Mouse (Mus musculus): ENCODE data around the gene Gm49387. TPM values are rescaled to one million over a fixed set of nuclear protein-coding genes. Genes with fewer than 3 reads are reported as not detected.

The Gm49387 gene
- polyA plus RNA-seq, 1 experiment: not detected

DNA sequence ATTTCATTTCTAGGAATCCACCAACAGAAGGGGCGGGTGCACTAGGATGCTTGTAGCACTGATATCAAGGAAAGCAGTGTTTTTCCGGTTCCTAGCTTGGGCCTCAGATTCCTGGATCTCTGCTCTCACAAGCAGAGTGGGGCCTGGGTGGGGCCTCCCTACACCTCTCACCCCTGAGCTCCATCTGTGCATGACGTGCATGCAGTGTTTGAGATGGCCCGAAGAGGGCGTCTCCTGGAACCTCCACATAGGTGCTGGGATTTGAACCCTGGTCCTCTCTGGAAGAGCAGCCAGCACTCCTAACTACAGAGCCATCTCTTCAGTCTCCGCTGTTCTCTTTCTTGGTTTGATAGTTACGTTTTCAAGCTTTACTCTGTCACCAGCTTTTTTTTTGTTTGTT lies 85.7 kb downstream of the Gm49387 start:
- TF ChIP-seq CTCF (IDR thresholded peaks at IDR 0.05; ENCODE audit: borderline replicate concordance, extremely low read depth, insufficient read depth, insufficient read length) (no peak), POLR2A (IDR thresholded peaks at IDR 0.05; ENCODE audit: borderline replicate concordance, extremely low read depth, insufficient read depth, insufficient read length, poor library complexity, severe bottlenecking) (no peak)
- no peak for DNase-seq (ENCODE audit: low read depth)

DNA sequence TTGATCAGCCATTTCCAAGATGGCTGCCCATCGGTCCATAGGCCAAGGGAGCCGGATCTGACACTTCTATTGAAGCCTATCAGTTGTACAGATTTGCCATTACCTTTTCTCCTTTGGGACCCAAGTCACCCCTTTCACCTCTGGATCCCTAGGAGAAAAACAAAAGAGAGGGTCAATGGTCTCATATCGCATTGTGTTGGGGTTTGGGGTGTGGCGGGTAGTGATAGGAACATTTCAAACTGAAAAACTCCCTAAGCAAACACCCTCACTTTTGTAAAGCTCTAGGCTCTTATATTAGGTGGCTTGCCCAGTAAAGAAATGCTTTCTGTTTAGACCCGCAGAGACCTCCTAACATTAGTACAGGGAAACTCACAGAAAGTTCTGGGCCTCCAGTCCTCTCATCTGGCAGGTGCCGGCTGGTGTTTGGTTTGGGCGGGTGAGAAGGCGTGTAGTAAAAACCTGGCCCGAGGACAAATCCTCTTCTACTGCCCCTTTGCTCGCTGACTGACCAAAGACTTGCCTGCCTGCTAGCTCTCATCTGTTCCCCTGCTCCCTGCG lies 96.7 kb downstream of the Gm49387 start:
- TF ChIP-seq CTCF (IDR thresholded peaks at IDR 0.05; ENCODE audit: borderline replicate concordance, extremely low read depth, insufficient read depth, insufficient read length) (no peak), POLR2A (IDR thresholded peaks at IDR 0.05; ENCODE audit: borderline replicate concordance, extremely low read depth, insufficient read depth, insufficient read length, poor library complexity, severe bottlenecking) (no peak)
- no peak for DNase-seq (ENCODE audit: low read depth)

DNA sequence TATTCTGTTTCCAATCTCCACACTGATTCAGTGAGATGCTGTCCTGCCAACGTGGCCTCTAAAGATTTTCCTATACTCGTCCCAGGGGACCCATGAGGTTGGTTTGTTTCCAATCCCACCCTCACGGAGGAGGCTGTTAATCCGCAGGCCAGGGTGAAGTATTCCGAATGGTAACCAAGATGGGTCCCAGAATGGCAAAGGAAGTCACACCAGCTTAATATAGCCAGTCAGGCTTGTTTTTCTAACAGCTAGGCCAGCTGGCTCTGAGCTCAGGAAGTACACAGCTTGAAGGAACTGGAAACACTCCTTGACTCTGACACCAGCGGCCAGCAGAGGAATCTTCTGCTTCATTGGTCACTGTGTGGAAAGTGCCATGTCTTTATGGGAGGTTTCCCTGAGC lies 103.4 kb downstream of the Gm49387 start:
- DNase-seq (ENCODE audit: low read depth): peak; percentile 10
- TF ChIP-seq POLR2A (IDR thresholded peaks at IDR 0.05; ENCODE audit: borderline replicate concordance, extremely low read depth, insufficient read depth, insufficient read length, poor library complexity, severe bottlenecking) (no peak), CTCF (IDR thresholded peaks at IDR 0.05; ENCODE audit: borderline replicate concordance, extremely low read depth, insufficient read depth, insufficient read length) (no peak)

DNA sequence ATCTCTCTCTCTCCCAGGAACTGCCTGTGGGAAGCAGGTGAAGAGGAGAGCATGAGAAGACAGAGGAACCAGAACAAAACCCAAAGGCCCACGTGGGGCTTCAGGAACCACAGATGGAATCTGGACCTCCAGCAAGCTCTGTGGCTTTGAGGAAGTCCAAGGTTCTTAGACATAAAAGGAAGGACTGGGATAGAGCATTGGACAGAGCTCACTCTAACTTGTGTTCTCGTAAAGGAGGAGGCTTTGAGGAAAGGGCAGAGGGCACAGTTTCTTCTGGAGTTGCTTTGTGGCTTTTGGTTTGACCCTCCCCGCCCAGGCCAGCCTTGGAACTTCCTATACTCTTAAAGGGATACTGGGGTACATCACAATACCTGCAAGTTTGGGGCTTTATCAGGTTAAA lies 108.0 kb downstream of the Gm49387 start:
- DNase-seq (ENCODE audit: low read depth): no peak
- TF ChIP-seq CTCF (IDR thresholded peaks at IDR 0.05; ENCODE audit: borderline replicate concordance, extremely low read depth, insufficient read depth, insufficient read length): no peak
- TF ChIP-seq POLR2A (IDR thresholded peaks at IDR 0.05; ENCODE audit: borderline replicate concordance, extremely low read depth, insufficient read depth, insufficient read length, poor library complexity, severe bottlenecking): no peak

DNA sequence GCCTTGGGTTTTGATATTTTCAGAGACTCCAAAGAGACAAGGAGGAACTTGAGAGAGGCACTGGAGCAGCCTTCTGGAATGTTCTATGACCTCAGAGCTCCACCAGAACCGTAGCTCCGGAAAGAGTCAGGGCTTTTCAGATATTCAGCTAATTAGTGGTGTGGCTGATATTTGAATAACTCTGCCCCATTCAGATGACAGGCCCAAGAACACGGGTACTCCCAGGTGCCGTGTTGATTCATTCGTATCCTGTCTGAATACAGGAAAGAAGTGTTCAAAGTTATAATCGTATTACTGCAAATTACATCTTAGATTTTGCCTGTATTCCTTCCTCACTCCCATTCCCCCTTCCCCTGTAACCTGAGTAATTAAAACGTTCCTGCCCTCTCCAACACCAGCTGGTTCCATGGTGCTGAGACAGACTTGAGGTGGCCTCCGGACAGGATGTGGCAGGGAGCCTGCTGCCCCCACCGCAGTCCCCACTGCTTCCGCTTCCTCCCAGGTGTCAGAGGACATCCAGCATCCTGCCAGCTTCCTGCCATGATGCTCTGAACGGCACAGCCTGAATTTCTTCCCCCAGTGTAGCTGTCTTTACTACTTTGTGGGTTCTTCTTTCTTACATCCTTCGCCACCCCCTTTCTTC lies 109.1 kb downstream of the Gm49387 start:
- no peak for DNase-seq (ENCODE audit: low read depth)
- TF ChIP-seq CTCF (IDR thresholded peaks at IDR 0.05; ENCODE audit: borderline replicate concordance, extremely low read depth, insufficient read depth, insufficient read length): no peak
- TF ChIP-seq POLR2A (IDR thresholded peaks at IDR 0.05; ENCODE audit: borderline replicate concordance, extremely low read depth, insufficient read depth, insufficient read length, poor library complexity, severe bottlenecking): no peak

DNA sequence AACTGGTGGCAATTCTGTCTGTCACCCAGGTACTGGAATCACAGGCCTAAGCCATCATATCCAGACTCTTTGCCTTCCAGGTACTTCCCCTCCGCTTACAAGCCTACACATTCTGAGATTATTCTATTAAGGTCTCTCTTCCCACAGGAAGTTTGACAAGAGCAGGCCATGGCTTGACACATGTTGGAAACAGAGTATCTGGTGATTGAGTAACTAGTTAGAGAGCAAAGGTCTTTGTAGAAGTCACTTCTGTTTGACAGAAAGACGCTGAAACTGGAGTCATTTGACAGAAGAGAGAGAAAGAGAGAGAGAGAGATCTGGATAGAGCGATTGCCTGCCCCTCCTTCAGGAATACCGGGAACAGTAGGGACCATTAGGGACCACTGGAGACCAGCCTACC lies 109.8 kb downstream of the Gm49387 start:
- TF ChIP-seq CTCF (IDR thresholded peaks at IDR 0.05; ENCODE audit: borderline replicate concordance, extremely low read depth, insufficient read depth, insufficient read length): no peak
- TF ChIP-seq POLR2A (IDR thresholded peaks at IDR 0.05; ENCODE audit: borderline replicate concordance, extremely low read depth, insufficient read depth, insufficient read length, poor library complexity, severe bottlenecking): no peak
- DNase-seq (ENCODE audit: low read depth): no peak

DNA sequence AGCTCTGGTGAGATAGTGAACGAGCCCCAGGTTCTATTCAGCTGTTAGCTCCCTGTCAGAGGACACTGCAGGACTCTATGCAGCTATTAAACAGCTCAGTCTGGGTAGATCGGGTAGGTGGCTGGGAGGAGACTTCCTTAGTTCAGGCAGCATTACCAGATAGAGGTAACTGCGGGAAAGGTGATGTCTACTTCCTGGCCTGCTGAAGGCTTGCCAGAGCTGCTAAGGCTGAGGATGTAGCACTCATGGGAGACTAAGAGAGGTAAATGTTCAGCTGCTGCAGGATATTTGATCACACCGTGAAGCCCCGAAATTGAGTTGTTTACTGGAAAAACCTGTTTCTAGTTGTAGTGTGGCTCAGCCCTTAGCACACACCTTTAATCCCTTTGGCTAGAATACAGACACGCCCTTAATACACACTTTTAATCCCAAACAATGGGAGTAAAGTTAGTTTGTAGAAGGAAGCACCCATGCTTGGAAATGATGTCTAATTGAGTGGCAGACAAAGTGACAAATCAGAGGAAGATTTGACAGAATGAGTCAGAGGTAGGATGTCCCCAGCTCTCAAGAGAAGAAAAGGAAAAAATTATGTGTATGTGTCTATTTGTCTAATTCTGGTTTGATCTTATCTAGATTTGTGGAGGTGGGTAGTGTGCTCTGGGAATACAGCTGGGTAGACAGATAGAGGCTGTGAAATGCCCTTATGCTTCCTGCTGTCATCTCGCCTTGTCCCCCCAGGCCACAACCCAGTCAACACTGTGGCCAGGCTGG lies 115.5 kb downstream of the Gm49387 start:
- DNase-seq (ENCODE audit: low read depth): no peak
- TF ChIP-seq CTCF (IDR thresholded peaks at IDR 0.05; ENCODE audit: borderline replicate concordance, extremely low read depth, insufficient read depth, insufficient read length) (no peak), POLR2A (IDR thresholded peaks at IDR 0.05; ENCODE audit: borderline replicate concordance, extremely low read depth, insufficient read depth, insufficient read length, poor library complexity, severe bottlenecking) (no peak)

DNA sequence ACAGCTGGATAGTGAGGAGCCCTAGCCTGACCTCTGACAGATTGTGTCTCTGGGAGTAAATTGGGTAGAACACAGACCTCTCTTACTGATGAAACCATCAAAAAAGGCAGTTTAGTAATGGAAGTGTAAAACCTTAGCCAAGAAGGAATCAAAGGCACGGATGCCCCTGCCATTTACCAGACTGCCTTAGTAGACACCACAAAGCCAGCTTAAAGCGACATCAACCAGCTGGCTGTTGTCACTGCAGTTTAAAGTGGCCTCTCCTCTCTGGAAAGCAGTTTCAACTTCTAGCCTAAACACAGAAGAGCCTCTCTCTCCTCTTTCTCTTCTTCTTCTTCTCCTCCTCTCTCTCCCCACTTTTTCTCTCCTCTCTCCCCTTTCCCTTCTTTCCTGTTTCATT lies 119.4 kb downstream of the Gm49387 start:
- TF ChIP-seq CTCF (IDR thresholded peaks at IDR 0.05; ENCODE audit: borderline replicate concordance, extremely low read depth, insufficient read depth, insufficient read length) (no peak), POLR2A (IDR thresholded peaks at IDR 0.05; ENCODE audit: borderline replicate concordance, extremely low read depth, insufficient read depth, insufficient read length, poor library complexity, severe bottlenecking) (no peak)
- no peak for DNase-seq (ENCODE audit: low read depth)

DNA sequence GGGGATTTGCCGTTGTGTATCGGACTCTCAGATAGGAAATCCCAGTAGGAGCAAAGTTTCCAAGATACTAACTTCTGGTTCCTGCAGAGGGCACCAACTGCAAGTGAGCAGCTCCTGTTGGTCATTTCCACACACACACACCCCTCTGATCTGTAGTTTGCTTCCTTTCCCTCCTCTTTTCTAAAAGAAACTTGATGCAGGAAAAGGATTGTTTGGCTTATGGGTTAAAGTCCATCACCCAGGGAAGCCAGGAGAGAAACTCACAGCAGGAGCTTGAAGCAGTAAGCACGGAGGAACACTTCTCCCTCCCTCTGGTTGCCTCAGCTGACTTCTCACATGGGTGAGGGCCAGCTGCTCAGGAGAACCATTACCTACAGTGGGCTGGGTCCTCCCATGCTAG lies 121.5 kb downstream of the Gm49387 start:
- TF ChIP-seq POLR2A (IDR thresholded peaks at IDR 0.05; ENCODE audit: borderline replicate concordance, extremely low read depth, insufficient read depth, insufficient read length, poor library complexity, severe bottlenecking): no peak
- TF ChIP-seq CTCF (IDR thresholded peaks at IDR 0.05; ENCODE audit: borderline replicate concordance, extremely low read depth, insufficient read depth, insufficient read length): peak; percentile 25; the same call in 1 of the 2 replicates
- DNase-seq (ENCODE audit: low read depth): peak; percentile 3

DNA sequence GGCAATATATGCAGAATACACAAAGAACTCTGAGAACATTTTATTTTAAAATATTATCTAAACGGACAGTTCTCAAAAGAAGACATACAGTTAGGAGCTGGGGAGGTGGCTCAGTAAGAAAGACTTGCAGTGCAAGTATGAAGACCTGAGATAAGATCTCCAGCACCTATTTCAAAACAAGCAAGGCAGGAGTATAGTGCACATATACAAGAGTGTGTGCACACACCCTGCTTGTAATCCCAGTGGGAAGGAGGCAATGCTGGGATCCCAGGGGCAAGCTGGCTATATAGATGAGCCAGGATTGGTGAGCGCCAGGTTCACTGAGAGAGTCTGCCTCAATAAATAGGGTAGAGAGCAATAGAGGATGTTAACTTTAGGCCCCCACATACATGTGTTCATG lies 124.8 kb downstream of the Gm49387 start:
- TF ChIP-seq POLR2A (IDR thresholded peaks at IDR 0.05; ENCODE audit: borderline replicate concordance, extremely low read depth, insufficient read depth, insufficient read length, poor library complexity, severe bottlenecking) (no peak), CTCF (IDR thresholded peaks at IDR 0.05; ENCODE audit: borderline replicate concordance, extremely low read depth, insufficient read depth, insufficient read length) (no peak)

DNA sequence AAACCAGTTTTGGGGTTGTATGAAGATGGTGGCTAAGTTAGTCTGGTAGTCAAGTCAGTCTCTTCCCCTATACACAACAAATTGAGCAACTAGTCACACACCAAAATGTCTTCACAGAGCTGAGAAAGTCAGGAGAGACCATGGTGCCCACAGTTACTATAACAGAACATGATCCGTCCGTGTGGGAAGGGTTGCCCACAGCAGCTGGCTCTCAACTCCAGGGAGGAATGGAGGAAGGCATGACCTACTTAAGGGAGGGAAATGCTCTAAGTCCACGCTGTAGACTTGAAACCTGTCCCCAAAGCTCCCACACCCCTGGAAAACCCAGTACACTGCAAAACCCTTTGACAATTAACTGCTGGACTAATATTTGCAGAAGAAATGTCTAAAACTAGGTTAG lies 130.4 kb downstream of the Gm49387 start:
- no peak for DNase-seq (ENCODE audit: low read depth)
- TF ChIP-seq CTCF (IDR thresholded peaks at IDR 0.05; ENCODE audit: borderline replicate concordance, extremely low read depth, insufficient read depth, insufficient read length) (no peak), POLR2A (IDR thresholded peaks at IDR 0.05; ENCODE audit: borderline replicate concordance, extremely low read depth, insufficient read depth, insufficient read length, poor library complexity, severe bottlenecking) (no peak)

More for the DNA sequence above, 124.8 kb downstream of the Gm49387 start:
- no peak for DNase-seq (ENCODE audit: low read depth)
